Mouse (Mus musculus) midbrain, postnatal 0 days (tissue): Measurements from ENCODE around the gene Kri1. TPM values are rescaled to one million over a fixed set of nuclear protein-coding genes. Genes with fewer than 3 reads are reported as not detected.
"Not testable (repeated sequence)": the region's sequence is repeated elsewhere in the genome, so short reads cannot be mapped to it uniquely, and the experiment has no call there.

ENCODE experiments used
- ATAC-seq: fragments of 200-750 bp; cut with Nextera tagmentation; 2 replicates; pipeline ENCODE4 v1.8.0; 2017; ENCODE audit warnings: moderate number of reproducible peaks, mild to moderate bottlenecking, moderate TSS enrichment, moderate library complexity; ENCODE audit not compliant: low FRiP score
- DNase-seq: peaks from one replicate; pipeline ENCODE4 v3.0.0-alpha.2; 2015; ENCODE audit warnings: low spot score
- H3K27ac ChIP-seq: fragments of 300-500 bp; sonication (generic); 2 replicates; pipeline ENCODE4 v1.5.1; 2014; ENCODE audit warnings: low read depth, mild to moderate bottlenecking, low read length, mixed read lengths
- H3K27me3 ChIP-seq: fragments of 300-500 bp; sonication (generic); 2 replicates; pipeline ENCODE4 v1.6.1; 2014; ENCODE audit warnings: low read length, control low read depth, mixed read lengths; ENCODE audit not compliant: insufficient read depth
- H3K36me3 ChIP-seq: fragments of 300-500 bp; sonication (generic); 2 replicates; pipeline ENCODE4 v1.6.1; 2014; ENCODE audit warnings: low read length, control low read depth, mixed read lengths; ENCODE audit not compliant: insufficient read depth
- H3K4me1 ChIP-seq: fragments of 300-500 bp; sonication (generic); 2 replicates; pipeline ENCODE4 v1.6.1; 2014; ENCODE audit warnings: mild to moderate bottlenecking, control low read depth, antibody characterized with exemption, low read length, mixed read lengths; ENCODE audit not compliant: insufficient read depth
- H3K4me2 ChIP-seq: fragments of 300-500 bp; sonication (generic); 2 replicates; pipeline ENCODE4 v1.6.1; 2014; ENCODE audit warnings: low read depth, mild to moderate bottlenecking, low read length, mixed read lengths; ENCODE audit not compliant: poor library complexity, severe bottlenecking
- H3K4me3 ChIP-seq: fragments of 300-500 bp; sonication (generic); 2 replicates; pipeline ENCODE4 v1.5.1; 2014; ENCODE audit warnings: low read depth, mild to moderate bottlenecking, low read length, moderate library complexity
- H3K9ac ChIP-seq: fragments of 300-500 bp; sonication (generic); replicated peaks from 2 replicates; pipeline ENCODE4 v1.6.1; 2014; ENCODE audit warnings: mild to moderate bottlenecking, low read length, moderate library complexity, mixed read lengths; ENCODE audit not compliant: poor library complexity, severe bottlenecking
- H3K9me3 ChIP-seq: fragments of 300-500 bp; sonication (generic); 2 replicates; pipeline ENCODE4 v1.6.1; 2016; ENCODE audit warnings: low read length, control low read depth
- CTCF ChIP-seq: IDR thresholded peaks from 2 replicates; pipeline ENCODE4 v1.5.1; 2016; ENCODE audit warnings: antibody characterized with exemption, mild to moderate bottlenecking
- WGBS: fragments of 180-500 bp; shearing (Covaris S2); extraction: QIAGEN DNeasy Blood & Tissue Kit; methylation state at CpG from one replicate; pipeline ENCODE4 v1.1.7; 2014; 5-methylcytosine and 5-hydroxymethylcytosine counted together
- polyA plus RNA-seq: library from polyadenylated mRNA; unstranded; fragments of >200 nt; fragmentation: Nextera tagmentation; extraction: Ambion mirVana; gene quantifications from 2 replicates; pipeline ENCODE4 v1.2.1, GENCODE M21; 2015
- total RNA-seq: library from RNA; depleted of rRNA; stranded (reverse); fragments of >200 nt; gene quantifications from 2 replicates; pipeline ENCODE4 v1.2.3, GENCODE M21; 2014

Kri1 gene
- total and polyA plus RNA-seq, 2 experiments from 2014 or later: 11.7 to 25.9 TPM

DNA sequence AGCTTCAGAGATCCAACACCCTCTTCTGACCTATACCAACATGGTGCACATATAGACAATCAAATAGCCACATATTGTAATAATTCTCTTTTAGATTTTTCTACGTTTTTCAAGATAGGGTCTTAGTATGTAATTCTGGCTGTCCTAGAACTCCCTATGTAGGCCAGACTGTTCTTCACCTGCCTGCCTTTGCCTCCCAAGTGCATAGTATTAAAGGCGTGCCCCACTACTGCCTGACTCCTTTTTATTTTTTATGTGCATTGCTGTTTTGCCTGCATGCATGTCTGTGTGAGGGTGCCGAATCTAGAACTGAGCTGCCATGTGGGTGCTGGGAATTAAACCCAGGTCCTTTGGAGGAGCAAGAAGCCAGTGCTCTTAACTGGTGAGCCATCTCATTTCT is 4.5 kb upstream of the Kri1 start:
- no peaks in the 10 kb centered on the region for H3K27me3 ChIP-seq
- H3K27ac ChIP-seq: no peak overlapping the region
- no peaks in the 10 kb centered on the region for H3K9me3 ChIP-seq
- H3K9ac ChIP-seq: no peak overlapping the region
- no peak overlapping the region for H3K4me3 ChIP-seq
- 98% methylated on average over 3 of the region's 3 CpGs for WGBS
- H3K36me3 ChIP-seq: no peaks in the 10 kb centered on the region
- no peak for TF ChIP-seq CTCF
- H3K4me2 ChIP-seq: no peak overlapping the region
- ATAC-seq: no peak
- H3K4me1 ChIP-seq: peaks cover 12% of the 10 kb centered on the region; the same call in 1 of the 2 replicates
- DNase-seq: no peak

DNA sequence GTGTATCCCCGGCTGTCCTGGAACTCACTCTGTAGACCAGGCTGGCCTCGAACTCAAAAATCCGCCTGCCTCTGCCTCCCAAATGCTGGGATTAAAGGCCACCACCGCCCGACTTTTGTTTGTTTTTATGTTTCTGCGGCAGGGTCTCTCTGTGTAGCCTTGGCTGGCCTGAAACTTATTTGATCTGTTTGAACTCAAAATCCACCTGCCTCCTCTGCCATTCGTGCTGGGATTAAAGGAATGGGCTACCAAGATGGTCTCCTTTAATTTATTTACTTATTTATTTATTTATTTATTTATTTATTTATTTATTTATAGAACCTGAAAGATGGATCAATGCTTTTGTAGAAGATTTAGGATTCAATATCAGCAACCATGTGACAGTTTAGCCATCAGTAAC is 4.1 kb upstream of the Kri1 start:
- H3K36me3 ChIP-seq, DNase-seq, H3K9me3 ChIP-seq, ATAC-seq, H3K9ac ChIP-seq, H3K27me3 ChIP-seq: not testable (repeated sequence)
- Histone ChIP-seq H3K4me3 (peak overlapping the region; percentile 81; the same call in 1 of the 2 replicates), H3K27ac (0 out of 2 replicates have a peak overlapping the region, but pooled peaks have one; percentile 12), H3K4me2 (peak overlapping the region; percentile 59), H3K4me1 (peaks cover 16% of the 10 kb centered on the region; the same call in 1 of the 2 replicates)
- WGBS: 16% methylated on average over 7 of the region's 7 CpGs

DNA sequence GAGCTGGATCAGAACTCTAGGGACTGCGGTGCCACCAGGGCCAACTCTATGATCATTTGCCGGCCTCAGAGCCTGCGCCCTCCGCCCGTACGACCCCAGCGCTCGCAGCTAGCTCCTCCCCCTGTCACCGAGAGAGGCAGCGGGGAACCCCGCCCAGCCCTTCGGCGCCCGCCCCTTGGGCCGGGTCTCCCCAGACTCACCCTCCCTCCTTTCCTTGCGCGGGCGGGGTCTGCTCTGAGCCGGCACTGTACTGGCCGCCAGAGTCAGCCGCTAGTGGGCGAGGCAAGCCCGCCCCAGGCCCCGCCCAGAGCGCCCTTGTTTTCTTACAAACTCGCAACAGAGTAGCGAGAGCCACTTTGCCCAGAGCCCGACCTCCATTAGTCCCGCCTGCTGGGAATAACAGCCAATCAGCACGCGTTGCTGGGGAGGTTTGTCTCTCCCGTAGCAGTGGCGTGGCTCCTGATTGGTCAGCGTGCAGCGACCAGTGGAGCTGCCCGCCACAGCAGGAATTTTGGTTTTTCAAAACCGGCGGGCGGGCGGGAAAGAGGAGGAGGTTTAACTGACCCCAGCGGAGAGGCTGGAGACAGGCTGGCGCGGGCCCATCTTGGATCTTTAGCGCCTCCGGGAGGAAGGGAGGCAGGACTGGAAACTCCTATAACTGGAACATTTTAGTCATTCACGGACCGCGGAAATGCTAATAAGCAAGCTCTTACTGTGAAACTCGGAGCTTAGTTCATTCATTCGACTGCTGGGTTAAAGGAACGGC is 3.4 kb upstream of the Kri1 start, which contains the start of gene Cdkn2d:
Cdkn2d (minus strand) TSS at position 386 of the 766 bp plus-strand sequence.
- peak; percentile 95 for ATAC-seq
- Histone ChIP-seq H3K27me3 (no peaks in the 10 kb centered on the region), H3K9me3 (no peaks in the 10 kb centered on the region), H3K27ac (peak within 1 kb of the TSS; percentile 85), H3K36me3 (no peaks in the 10 kb centered on the region), H3K9ac (peak within 1 kb of the TSS; percentile 89), H3K4me3 (peak within 1 kb of the TSS; percentile 81), H3K4me1 (peaks cover 19% of the 10 kb centered on the region; the same call in 1 of the 2 replicates), H3K4me2 (peak within 1 kb of the TSS; percentile 59)
- peak; percentile 100 for DNase-seq
- 0% methylated on average over 44 of the region's 51 CpGs for WGBS
- peak; percentile 67 for TF ChIP-seq CTCF

DNA sequence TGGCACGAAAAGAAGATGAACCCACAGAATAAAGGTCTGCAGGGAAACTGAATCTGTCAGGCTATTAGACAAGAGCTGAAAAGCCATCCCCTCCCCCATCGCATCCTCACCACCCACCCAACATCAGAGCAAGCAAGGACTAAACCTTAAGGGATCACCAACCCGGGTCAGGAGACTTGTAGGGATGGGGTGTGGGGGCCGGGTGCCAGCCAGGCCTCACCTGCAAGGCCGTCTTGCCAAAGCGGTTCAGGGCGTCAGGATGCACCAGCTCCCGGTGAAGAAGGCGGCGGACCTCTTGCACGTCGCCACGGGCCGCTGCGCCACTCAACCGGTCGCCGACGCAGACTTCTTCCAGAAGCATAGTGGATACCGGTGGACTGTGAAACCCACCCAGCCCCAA is 2.8 kb upstream of the Kri1 start:
- peak; percentile 32 for DNase-seq
- no peak for TF ChIP-seq CTCF
- Histone ChIP-seq H3K9ac (peak overlapping the region; percentile 89), H3K27me3 (no peaks in the 10 kb centered on the region), H3K9me3 (no peaks in the 10 kb centered on the region), H3K27ac (peak overlapping the region; percentile 85), H3K36me3 (no peaks in the 10 kb centered on the region), H3K4me1 (peaks cover 19% of the 10 kb centered on the region; the same call in 1 of the 2 replicates), H3K4me2 (peak overlapping the region; percentile 59), H3K4me3 (peak overlapping the region; percentile 81)
- 1% methylated on average over 20 of the region's 20 CpGs for WGBS
- no peak for ATAC-seq

DNA sequence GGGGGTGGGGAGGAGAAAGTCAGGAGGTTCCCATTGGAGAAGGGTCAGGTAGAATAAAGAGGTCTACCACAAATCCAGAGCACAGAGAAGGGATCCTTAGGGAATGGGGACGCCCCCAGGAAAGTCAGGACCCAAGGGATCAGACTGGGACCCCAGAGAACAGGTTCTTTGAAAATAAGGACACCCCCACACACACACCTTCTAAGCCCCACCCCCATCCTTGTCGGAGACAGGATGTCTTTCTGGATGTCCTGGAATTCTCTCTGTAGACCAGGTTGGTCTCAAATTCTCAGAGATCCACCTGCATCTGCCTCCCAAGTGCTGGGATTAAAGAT is 1.5 kb upstream of the Kri1 start:
- Histone ChIP-seq H3K9me3 (no peaks in the 10 kb centered on the region), H3K4me1 (peaks cover 19% of the 10 kb centered on the region; the same call in 1 of the 2 replicates), H3K27me3 (no peaks in the 10 kb centered on the region), H3K36me3 (peaks cover 7% of the 10 kb centered on the region; the same call in 1 of the 2 replicates), H3K9ac (no peak overlapping the region), H3K4me2 (peak overlapping the region; percentile 59; the same call in 1 of the 2 replicates), H3K27ac (no peak overlapping the region), H3K4me3 (peak overlapping the region; percentile 81; the same call in 1 of the 2 replicates)
- WGBS: 89% methylated on average over 2 of the region's 2 CpGs
- TF ChIP-seq CTCF: no peak
- ATAC-seq: no peak
- no peak for DNase-seq
